Mouse (Mus musculus): ENCODE results near the gene Sertad1.

Gene Sertad1

GRCm38 (mm10) chr7:27471390-27472120 lies 15.2 kb upstream of the Sertad1 start:
- in situ Hi-C loops (cut with MboI; ENCODE audit: low pct_unique_long_range_greater_than_20kb in 1 of 2, low sequenced_read_pairs in 2 of 2, unreplicated experiment in 1 of 2) = no loop called here

GRCm38 (mm10) chr7:27472596-27472995 lies 14.1 kb upstream of the Sertad1 start:
- in situ Hi-C loops (cut with MboI; ENCODE audit: low pct_unique_long_range_greater_than_20kb in 1 of 2, low sequenced_read_pairs in 2 of 2, unreplicated experiment in 1 of 2) = no loop called here

DNA sequence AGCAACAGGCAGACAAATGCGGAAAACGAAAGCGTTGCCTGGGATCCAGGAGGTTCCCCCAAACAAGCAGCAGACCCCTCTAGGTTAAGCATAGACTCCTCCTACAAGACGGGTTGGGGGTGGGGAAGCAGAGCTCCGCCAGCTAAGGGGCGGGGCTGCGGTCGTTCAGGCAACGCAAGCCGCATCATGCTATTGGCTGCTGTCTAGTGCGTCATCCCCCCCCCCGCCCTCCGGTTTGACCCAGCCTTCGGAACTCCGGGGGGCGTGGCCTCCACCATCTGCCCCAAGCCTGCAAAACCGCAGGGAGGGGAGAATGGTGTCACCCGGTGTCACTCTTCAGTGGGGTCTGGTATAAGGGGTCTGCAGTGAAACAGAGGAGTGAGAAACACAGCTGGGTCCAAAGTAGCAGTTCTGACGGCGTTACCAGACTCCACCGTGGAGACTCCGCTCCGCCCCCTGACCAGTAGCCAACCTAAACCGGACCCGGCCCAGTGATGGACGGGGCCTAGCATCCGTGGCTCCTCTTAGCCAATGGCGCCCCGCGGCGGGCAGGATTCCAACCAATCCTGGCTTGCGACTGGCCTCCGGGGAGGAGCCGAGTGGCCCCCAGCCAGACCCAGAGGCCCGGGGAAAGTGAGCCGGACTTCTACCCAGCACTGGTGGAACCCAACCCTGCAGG lies 13.4 kb upstream of the Sertad1 start, which contains the start of gene Sertad3:
Sertad3 (plus strand) TSS at position 613 of the 679 bp plus-strand sequence.
- in situ Hi-C loops (cut with MboI; ENCODE audit: low pct_unique_long_range_greater_than_20kb in 1 of 2, low sequenced_read_pairs in 2 of 2, unreplicated experiment in 1 of 2) = no loop called here

DNA sequence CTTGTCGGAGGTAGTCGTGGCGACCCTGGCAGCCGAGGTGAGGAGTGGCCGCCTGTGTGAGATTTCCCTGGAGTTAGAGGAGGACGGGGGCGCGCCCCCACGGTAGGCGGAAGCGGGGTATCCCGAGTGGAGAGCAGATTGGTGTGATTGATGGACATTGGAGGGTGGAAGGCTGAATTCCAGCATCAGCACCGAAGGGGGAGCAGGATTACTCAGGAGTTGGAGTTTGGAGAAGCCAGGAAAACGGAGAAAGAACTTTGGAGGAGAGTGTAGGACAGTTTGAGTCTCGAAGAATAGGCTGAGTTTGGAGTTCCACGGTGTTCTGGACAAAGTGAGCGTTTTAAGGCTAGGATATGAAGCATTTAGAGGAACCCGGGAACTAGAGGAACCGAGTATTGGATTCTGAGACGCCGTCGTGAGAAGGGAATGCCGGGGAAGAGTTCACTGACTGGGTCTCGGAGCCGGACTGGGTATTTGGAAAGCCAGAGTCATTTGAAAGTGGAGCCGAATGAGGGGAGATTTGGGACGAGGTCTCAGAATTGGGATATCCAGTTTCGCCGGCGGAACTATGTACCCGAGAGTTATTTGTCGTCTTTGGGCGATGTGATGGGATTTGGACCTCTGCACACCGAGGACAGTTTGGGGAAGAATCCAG lies 12.7 kb upstream of the Sertad1 start:
- in situ Hi-C loops (cut with MboI; ENCODE audit: low pct_unique_long_range_greater_than_20kb in 1 of 2, low sequenced_read_pairs in 2 of 2, unreplicated experiment in 1 of 2) = no loop called here

- in situ Hi-C loops (cut with MboI; ENCODE audit: low pct_unique_long_range_greater_than_20kb in 1 of 2, low sequenced_read_pairs in 2 of 2, unreplicated experiment in 1 of 2) = no loop called here
Measured at GRCm38 (mm10) chr7:27474490-27474954, 12.2 kb upstream of the Sertad1 start.

DNA sequence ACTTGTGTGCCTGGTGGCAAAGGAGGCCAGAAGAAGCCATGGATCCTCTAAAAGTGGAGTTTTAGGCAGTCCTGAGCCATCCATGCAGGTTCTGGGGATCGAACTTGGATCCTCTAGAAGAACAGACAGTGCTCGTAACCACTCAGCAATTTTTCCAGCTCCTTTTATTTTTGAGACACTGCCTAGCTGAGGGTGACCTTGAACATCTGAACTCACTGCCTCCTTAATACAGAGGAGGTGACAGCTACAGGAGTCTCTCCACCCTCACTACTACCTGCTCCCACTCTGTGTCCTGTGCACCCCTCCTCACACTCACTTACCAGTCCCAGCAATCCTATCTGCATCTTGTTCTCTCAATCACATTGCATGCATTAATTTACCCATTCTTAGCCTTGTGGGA lies 11.1 kb upstream of the Sertad1 start:
- in situ Hi-C loops (cut with MboI; ENCODE audit: low pct_unique_long_range_greater_than_20kb in 1 of 2, low sequenced_read_pairs in 2 of 2, unreplicated experiment in 1 of 2) = no loop called here

- in situ Hi-C loops (cut with MboI; ENCODE audit: low pct_unique_long_range_greater_than_20kb in 1 of 2, low sequenced_read_pairs in 2 of 2, unreplicated experiment in 1 of 2) = no loop called here
Measured at GRCm38 (mm10) chr7:27476098-27476635, 10.5 kb upstream of the Sertad1 start.

GRCm38 (mm10) chr7:27478561-27478960 lies 8.1 kb upstream of the Sertad1 start:
- in situ Hi-C loops (cut with MboI; ENCODE audit: low pct_unique_long_range_greater_than_20kb in 1 of 2, low sequenced_read_pairs in 2 of 2, unreplicated experiment in 1 of 2) = no loop called here

DNA sequence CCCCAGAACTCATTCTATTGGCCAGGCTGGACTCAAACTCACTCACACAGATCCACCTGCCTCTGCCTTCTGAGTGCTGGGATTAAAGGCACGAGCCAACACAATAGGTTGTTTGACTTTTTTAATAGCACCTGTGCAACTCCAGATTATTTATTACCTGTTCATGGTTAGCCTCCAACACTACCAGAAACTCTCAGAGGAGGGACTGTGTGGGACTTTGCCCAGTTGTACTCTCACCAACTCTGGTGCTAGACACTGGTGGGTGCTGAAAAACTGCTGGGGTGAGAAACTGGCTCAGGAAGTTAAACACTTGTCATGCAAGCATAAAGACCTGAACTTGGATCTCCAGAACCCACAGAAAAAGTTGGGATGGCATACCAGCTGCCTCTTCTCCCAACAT lies 7.0 kb upstream of the Sertad1 start:
- in situ Hi-C loops (cut with MboI; ENCODE audit: low pct_unique_long_range_greater_than_20kb in 1 of 2, low sequenced_read_pairs in 2 of 2, unreplicated experiment in 1 of 2) = no loop called here

DNA sequence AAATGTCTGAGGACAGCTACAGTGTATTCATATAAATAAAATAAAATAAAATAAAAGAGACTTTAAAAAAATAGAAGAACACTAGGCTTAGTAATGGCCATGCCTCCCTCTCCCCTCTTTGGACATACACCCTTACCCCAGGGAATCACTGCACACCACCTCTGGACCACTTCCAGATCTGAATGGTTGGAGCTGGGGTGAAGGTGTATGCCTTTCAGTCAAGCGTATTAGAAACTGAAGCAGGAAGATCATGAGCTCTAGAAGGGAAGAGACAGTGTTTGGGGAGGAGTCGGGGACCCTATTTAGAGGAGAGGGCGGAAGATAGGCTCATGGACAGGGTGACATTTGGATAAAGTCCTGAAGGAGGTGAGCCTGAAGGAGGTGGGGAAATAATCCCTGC lies 6.2 kb upstream of the Sertad1 start:
- in situ Hi-C loops (cut with MboI; ENCODE audit: low pct_unique_long_range_greater_than_20kb in 1 of 2, low sequenced_read_pairs in 2 of 2, unreplicated experiment in 1 of 2) = no loop called here

- in situ Hi-C loops (cut with MboI; ENCODE audit: low pct_unique_long_range_greater_than_20kb in 1 of 2, low sequenced_read_pairs in 2 of 2, unreplicated experiment in 1 of 2) = no loop called here
Measured at GRCm38 (mm10) chr7:27480927-27481626, 5.6 kb upstream of the Sertad1 start.

DNA sequence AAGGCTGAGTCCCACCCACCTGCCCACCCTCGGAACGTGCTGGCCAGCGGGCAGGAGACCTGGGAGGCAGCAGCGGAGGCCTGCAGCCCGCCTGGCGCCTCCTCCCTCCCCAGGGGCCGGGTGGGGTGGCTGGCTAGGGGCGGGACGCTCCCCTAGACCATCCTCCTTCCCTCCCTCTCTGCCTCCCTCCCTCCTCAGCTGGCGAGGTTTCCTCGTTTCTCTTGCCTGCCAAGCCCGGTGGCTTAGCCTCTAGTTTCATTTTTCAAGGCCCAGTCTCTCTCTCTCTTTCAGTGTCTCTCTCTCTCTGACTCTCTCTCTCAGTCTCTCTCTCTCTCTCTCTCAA lies 5.1 kb upstream of the Sertad1 start:
- in situ Hi-C loops (cut with MboI; ENCODE audit: low pct_unique_long_range_greater_than_20kb in 1 of 2, low sequenced_read_pairs in 2 of 2, unreplicated experiment in 1 of 2) = no loop called here

DNA sequence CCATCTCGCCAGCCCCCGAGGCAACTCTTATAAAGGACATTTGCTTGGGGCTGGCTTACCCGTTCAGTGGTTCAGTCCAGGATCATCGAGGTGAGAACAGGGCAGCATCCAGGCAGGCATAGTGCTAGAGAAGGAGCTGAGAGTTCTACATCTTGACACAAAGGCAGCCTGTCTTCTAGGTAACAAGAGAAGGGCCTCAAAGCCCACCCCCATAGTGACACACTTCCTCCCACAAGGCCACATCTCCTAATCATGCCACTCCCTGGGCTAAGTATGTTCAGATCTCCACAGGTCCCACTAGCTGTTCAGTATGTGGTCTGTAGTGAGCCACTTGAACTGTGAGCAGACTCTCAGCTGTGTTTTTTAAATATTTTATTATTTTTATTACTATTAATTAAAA lies 2.9 kb upstream of the Sertad1 start:
- in situ Hi-C loops (cut with MboI; ENCODE audit: low pct_unique_long_range_greater_than_20kb in 1 of 2, low sequenced_read_pairs in 2 of 2, unreplicated experiment in 1 of 2) = no loop called here

GRCm38 (mm10) chr7:27486102-27486769 lies 474 bp upstream of the Sertad1 start:
- in situ Hi-C loops (cut with MboI; ENCODE audit: low pct_unique_long_range_greater_than_20kb in 1 of 2, low sequenced_read_pairs in 2 of 2, unreplicated experiment in 1 of 2) = no loop called here

DNA sequence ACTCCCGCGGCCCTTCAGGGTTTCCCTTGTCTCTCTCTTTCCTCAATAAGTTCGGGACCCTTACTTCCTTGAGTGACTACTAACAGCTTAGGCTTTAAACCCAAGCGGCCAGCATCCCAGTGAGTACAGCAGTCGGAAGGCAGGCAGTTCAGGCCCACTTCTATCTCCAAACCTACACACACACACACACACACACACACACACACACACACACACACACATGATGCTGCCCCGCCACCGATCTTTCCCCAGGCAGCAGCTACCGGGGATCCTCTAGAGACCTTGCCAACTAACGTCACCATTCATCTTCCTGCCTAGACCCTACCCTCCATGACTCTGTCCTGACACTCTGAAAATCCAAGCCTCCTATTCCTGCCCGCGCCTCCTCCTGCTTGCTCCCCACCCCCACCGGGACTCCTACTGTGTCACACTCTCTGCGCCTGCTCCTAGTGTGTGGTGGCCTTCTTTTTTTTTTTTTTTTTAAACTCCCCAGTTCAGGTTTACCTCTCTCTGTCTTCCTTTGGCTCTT lies 1.1 kb downstream of the Sertad1 start:
- in situ Hi-C loops (cut with MboI; ENCODE audit: low pct_unique_long_range_greater_than_20kb in 1 of 2, low sequenced_read_pairs in 2 of 2, unreplicated experiment in 1 of 2) = no loop called here

- in situ Hi-C loops (cut with MboI; ENCODE audit: low pct_unique_long_range_greater_than_20kb in 1 of 2, low sequenced_read_pairs in 2 of 2, unreplicated experiment in 1 of 2) = no loop called here
Measured at GRCm38 (mm10) chr7:27489270-27489869, 2.7 kb downstream of the Sertad1 start.

GRCm38 (mm10) chr7:27490227-27490542 lies 3.5 kb downstream of the Sertad1 start:
- in situ Hi-C loops (cut with MboI; ENCODE audit: low pct_unique_long_range_greater_than_20kb in 1 of 2, low sequenced_read_pairs in 2 of 2, unreplicated experiment in 1 of 2) = no loop called here
